Mouse (Mus musculus): ENCODE data around the gene Inpp5b. TPM values are rescaled to one million over a fixed set of nuclear protein-coding genes. Genes with fewer than 3 reads are reported as not detected.
A peak's percentile ranks its signal among the peaks of the same experiment; 100 is the strongest.

Inpp5b gene
- total RNA-seq, 2 experiments from 2014 or later, result 46.5 to 48.7 TPM

GRCm38 (mm10) chr4:124773995-124774394 lies 32.3 kb downstream of the Inpp5b start:
- intact Hi-C loops (cut with DNase I), result no loop called here

GRCm38 (mm10) chr4:124774429-124774828 lies 32.8 kb downstream of the Inpp5b start:
- no peak for TF ChIP-seq CTCF (IDR thresholded peaks at IDR 0.05)
- H3K27ac ChIP-seq, result no peak overlapping the region
- intact Hi-C loops (cut with DNase I), result no loop called here
- H3K4me3 ChIP-seq, result no peak overlapping the region
- no peak for DNase-seq (ENCODE audit: extremely low spot score in 1 of 2, low spot score in 2 of 2)

More at GRCm38 (mm10) chr4:124773995-124774394, 32.3 kb downstream of the Inpp5b start:
- no peak for DNase-seq (ENCODE audit: extremely low spot score in 1 of 2, low spot score in 2 of 2)
- no peak for TF ChIP-seq CTCF (IDR thresholded peaks at IDR 0.05)
- no peak overlapping the region for H3K4me3 ChIP-seq
- no peak overlapping the region for H3K27ac ChIP-seq

- TF ChIP-seq CTCF (IDR thresholded peaks at IDR 0.05), result no peak
- DNase-seq (ENCODE audit: extremely low spot score in 1 of 2, low spot score in 2 of 2), result no peak
- intact Hi-C loops (cut with DNase I), result no loop called here
- no peak overlapping the region for H3K27ac ChIP-seq
- no peak overlapping the region for H3K4me3 ChIP-seq
These were observed 39.7 kb downstream of the Inpp5b start for GRCm38 (mm10) chr4:124781361-124781760.

GRCm38 (mm10) chr4:124782395-124782794 lies 40.7 kb downstream of the Inpp5b start:
- no peak for TF ChIP-seq CTCF (IDR thresholded peaks at IDR 0.05)
- intact Hi-C loops (cut with DNase I), result no loop called here
- DNase-seq (ENCODE audit: extremely low spot score in 1 of 2, low spot score in 2 of 2), result no peak

GRCm38 (mm10) chr4:124783937-124784336 lies 42.3 kb downstream of the Inpp5b start:
- Histone ChIP-seq H3K27ac (no peak overlapping the region), H3K4me3 (no peak overlapping the region)
- intact Hi-C loops (cut with DNase I), result no loop called here
- TF ChIP-seq CTCF (IDR thresholded peaks at IDR 0.05), result no peak
- DNase-seq (ENCODE audit: extremely low spot score in 1 of 2, low spot score in 2 of 2), result no peak

More at GRCm38 (mm10) chr4:124782395-124782794, 40.7 kb downstream of the Inpp5b start:
- Histone ChIP-seq H3K4me3 (no peak overlapping the region), H3K27ac (no peak overlapping the region)

GRCm38 (mm10) chr4:124790013-124790412 lies 48.4 kb downstream of the Inpp5b start:
- TF ChIP-seq CTCF (IDR thresholded peaks at IDR 0.05), result no peak
- Histone ChIP-seq H3K27ac (no peak overlapping the region), H3K4me3 (no peak overlapping the region)
- intact Hi-C loops (cut with DNase I), result no loop called here
- DNase-seq (ENCODE audit: extremely low spot score in 1 of 2, low spot score in 2 of 2), result no peak

GRCm38 (mm10) chr4:124792114-124792513 lies 50.5 kb downstream of the Inpp5b start:
- Histone ChIP-seq H3K27ac (no peak overlapping the region), H3K4me3 (no peak overlapping the region)
- intact Hi-C loops (cut with DNase I), result no loop called here
- DNase-seq (ENCODE audit: extremely low spot score in 1 of 2, low spot score in 2 of 2), result no peak
- TF ChIP-seq CTCF (IDR thresholded peaks at IDR 0.05), result no peak

GRCm38 (mm10) chr4:124796141-124796540 lies 54.5 kb downstream of the Inpp5b start:
- Histone ChIP-seq H3K4me3 (no peak overlapping the region), H3K27ac (no peak overlapping the region)
- intact Hi-C loops (cut with DNase I), result loop anchor here (5.0 kb wide), 2 partner anchors 44 to 69 kb away; no protein-coding TSS in a partner anchor
- DNase-seq (ENCODE audit: extremely low spot score in 1 of 2, low spot score in 2 of 2), result no peak
- TF ChIP-seq CTCF (IDR thresholded peaks at IDR 0.05), result no peak

GRCm38 (mm10) chr4:124796913-124797312 lies 55.3 kb downstream of the Inpp5b start:
- intact Hi-C loops (cut with DNase I), result loop anchor here (5.0 kb wide), 2 partner anchors 45 to 70 kb away; no protein-coding TSS in a partner anchor
- no peak for DNase-seq (ENCODE audit: extremely low spot score in 1 of 2, low spot score in 2 of 2)

GRCm38 (mm10) chr4:124801552-124802308 lies 60.1 kb downstream of the Inpp5b start, which contains the start of gene Mtf1:
Mtf1 (plus strand) TSS chr4:124802104.
- peak; percentile 86 for DNase-seq (ENCODE audit: extremely low spot score in 1 of 2, low spot score in 2 of 2)
- Histone ChIP-seq H3K4me3 (peak within 1 kb of the TSS; percentile 70), H3K27ac (peak within 1 kb of the TSS; percentile 96)
- peak; percentile 94 for TF ChIP-seq CTCF (IDR thresholded peaks at IDR 0.05)
- intact Hi-C loops (cut with DNase I), result loop anchor here (1.0 kb wide), 2 partner anchors 46 to 87 kb away; partner anchors contain the start of gene Sf3a3

More at GRCm38 (mm10) chr4:124796913-124797312, 55.3 kb downstream of the Inpp5b start:
- Histone ChIP-seq H3K27ac (no peak overlapping the region), H3K4me3 (no peak overlapping the region)
- peak; percentile 29 for TF ChIP-seq CTCF (IDR thresholded peaks at IDR 0.05)

GRCm38 (mm10) chr4:124802309-124803260 lies 60.9 kb downstream of the Inpp5b start:
- Histone ChIP-seq H3K27ac (peak overlapping the region; percentile 96), H3K4me3 (peak overlapping the region; percentile 70)
- peak; percentile 94 for DNase-seq (ENCODE audit: extremely low spot score in 1 of 2, low spot score in 2 of 2)
- intact Hi-C loops (cut with DNase I), result loop anchor here (1.0 kb wide), 2 partner anchors 45 to 88 kb away; partner anchors contain the start of gene Sf3a3
- no peak for TF ChIP-seq CTCF (IDR thresholded peaks at IDR 0.05)

All from left cerebral cortex, adult 2 months (tissue).